Mouse (Mus musculus): Measurements from ENCODE around the gene Akirin1. TPM values are rescaled to one million over a fixed set of nuclear protein-coding genes. Genes with fewer than 3 reads are reported as not detected.

The Akirin1 gene
- 81.8 and 94.2 TPM in 2 replicates for polyA plus RNA-seq (2014; fragmentation: Nextera tagmentation; extraction: Ambion mirVana)

DNA sequence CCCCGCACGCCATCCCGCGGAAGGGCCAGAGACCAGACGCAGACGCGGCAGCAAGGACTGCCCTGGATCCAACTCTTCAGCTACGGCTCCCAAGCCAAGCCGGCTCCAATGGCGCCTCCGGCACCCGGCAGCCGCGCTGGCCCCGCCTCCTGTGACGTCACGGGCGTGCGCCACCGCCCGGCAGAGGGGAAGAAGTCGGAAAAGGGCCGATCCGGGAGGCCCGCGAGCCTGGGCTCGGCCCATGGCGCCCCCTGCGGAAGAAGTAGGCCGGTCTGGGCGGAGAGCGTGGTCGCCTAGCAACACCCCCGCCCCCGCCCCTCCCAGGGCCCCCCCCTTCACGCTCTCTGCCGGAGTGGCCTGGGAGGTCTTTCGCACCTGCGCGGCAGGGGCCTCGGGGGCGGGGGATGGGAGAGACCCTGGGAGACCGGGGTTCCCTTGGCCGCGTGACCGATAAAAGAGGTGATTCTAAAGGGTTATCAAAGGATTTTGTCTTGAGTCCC is at the start of gene Akirin1:
Gene Akirin1, minus strand, starts transcription at position 194 of the 500 bp plus-strand sequence.
- H3K4me1 ChIP-seq (ENCODE audit: control insufficient read depth, insufficient read depth, low read length): peaks cover 12% of the 10 kb centered on the region
- peak; percentile 99 for ATAC-seq (ENCODE audit: low read depth)
- WGBS: under 1% methylated on average over 29 of the region's 46 CpGs
- no peaks in the 10 kb centered on the region for H3K9me3 ChIP-seq (ENCODE audit: control insufficient read depth, low read length)
- peak within 1 kb of the TSS; percentile 93 for H3K9ac ChIP-seq (replicated peaks; ENCODE audit: low read depth, low read length)
- peak within 1 kb of the TSS; percentile 99 for H3K4me3 ChIP-seq (ENCODE audit: low read depth, low read length)
- H3K27ac ChIP-seq (ENCODE audit: low read depth, low read length): peak within 1 kb of the TSS; percentile 93
- no peaks in the 10 kb centered on the region for H3K27me3 ChIP-seq (ENCODE audit: control insufficient read depth, insufficient read depth, low read length)
- no peaks in the 10 kb centered on the region for H3K36me3 ChIP-seq (ENCODE audit: control insufficient read depth, insufficient read depth, low read length)
- peak within 1 kb of the TSS; percentile 78 for H3K4me2 ChIP-seq (ENCODE audit: low read depth, low read length)

DNA sequence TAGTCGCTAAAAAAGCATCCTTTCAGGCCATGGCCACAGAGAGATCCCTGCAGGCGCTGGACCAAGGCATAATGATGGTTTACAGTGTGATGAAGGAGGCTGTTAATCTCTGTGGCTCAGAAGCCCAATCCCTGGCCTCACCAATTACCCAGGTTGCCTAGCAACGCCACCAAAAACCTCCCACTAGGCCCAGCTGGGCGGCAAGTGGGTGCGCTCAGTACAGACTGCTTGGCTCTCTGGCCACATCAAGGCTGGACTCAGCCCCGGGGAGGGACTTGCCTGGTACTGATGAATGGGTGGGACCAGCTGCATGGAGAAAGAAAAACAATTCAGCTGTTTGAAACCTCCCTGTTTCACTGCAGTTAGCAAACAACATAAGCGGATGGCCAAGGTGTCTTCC is 47.7 kb upstream of the Akirin1 start:
- H3K4me1 ChIP-seq (ENCODE audit: control insufficient read depth, insufficient read depth, low read length): 0 out of 2 replicates have a peak, but pooled peaks cover 4% of the 10 kb centered on the region
- 14% methylated on average over 7 of the region's 7 CpGs for WGBS
- no peak overlapping the region for H3K4me3 ChIP-seq (ENCODE audit: low read depth, low read length)
- peak overlapping the region; percentile 44 for H3K27ac ChIP-seq (ENCODE audit: low read depth, low read length)
- H3K9me3 ChIP-seq (ENCODE audit: control insufficient read depth, low read length): no peaks in the 10 kb centered on the region
- peak; percentile 89 for ATAC-seq (ENCODE audit: low read depth)
- H3K36me3 ChIP-seq (ENCODE audit: control insufficient read depth, insufficient read depth, low read length): no peaks in the 10 kb centered on the region
- no peaks in the 10 kb centered on the region for H3K27me3 ChIP-seq (ENCODE audit: control insufficient read depth, insufficient read depth, low read length)
- no peak overlapping the region for H3K9ac ChIP-seq (replicated peaks; ENCODE audit: low read depth, low read length)
- no peak overlapping the region; the same call in 1 of the 2 replicates for H3K4me2 ChIP-seq (ENCODE audit: low read depth, low read length)

GRCm38 (mm10) chr4:123797403-123797802 is 47.3 kb upstream of the Akirin1 start:
- no peaks in the 10 kb centered on the region for H3K9me3 ChIP-seq (ENCODE audit: control insufficient read depth, low read length)
- H3K4me3 ChIP-seq (ENCODE audit: low read depth, low read length): no peak overlapping the region
- peak overlapping the region; percentile 44 for H3K27ac ChIP-seq (ENCODE audit: low read depth, low read length)
- H3K27me3 ChIP-seq (ENCODE audit: control insufficient read depth, insufficient read depth, low read length): no peaks in the 10 kb centered on the region
- H3K4me2 ChIP-seq (ENCODE audit: low read depth, low read length): no peak overlapping the region; the same call in 1 of the 2 replicates
- 61% methylated on average over 3 of the region's 3 CpGs for WGBS
- no peak overlapping the region for H3K9ac ChIP-seq (replicated peaks; ENCODE audit: low read depth, low read length)
- 0 out of 2 replicates have a peak, but pooled peaks cover 4% of the 10 kb centered on the region for H3K4me1 ChIP-seq (ENCODE audit: control insufficient read depth, insufficient read depth, low read length)
- no peaks in the 10 kb centered on the region for H3K36me3 ChIP-seq (ENCODE audit: control insufficient read depth, insufficient read depth, low read length)
- ATAC-seq (ENCODE audit: low read depth): no peak

- WGBS: 51% methylated on average over 2 of the region's 2 CpGs
- Histone ChIP-seq H3K27me3 (ENCODE audit: control insufficient read depth, insufficient read depth, low read length) (no peaks in the 10 kb centered on the region), H3K4me2 (ENCODE audit: low read depth, low read length) (no peak overlapping the region), H3K36me3 (ENCODE audit: control insufficient read depth, insufficient read depth, low read length) (no peaks in the 10 kb centered on the region), H3K4me3 (ENCODE audit: low read depth, low read length) (no peak overlapping the region), H3K9ac (replicated peaks; ENCODE audit: low read depth, low read length) (no peak overlapping the region), H3K27ac (ENCODE audit: low read depth, low read length) (no peak overlapping the region), H3K4me1 (ENCODE audit: control insufficient read depth, insufficient read depth, low read length) (0 out of 2 replicates have a peak, but pooled peaks cover 4% of the 10 kb centered on the region), H3K9me3 (ENCODE audit: control insufficient read depth, low read length) (no peaks in the 10 kb centered on the region)
- no peak for ATAC-seq (ENCODE audit: low read depth)
Measured at GRCm38 (mm10) chr4:123795057-123795456, 44.9 kb upstream of the Akirin1 start.

- no peaks in the 10 kb centered on the region for H3K36me3 ChIP-seq (ENCODE audit: control insufficient read depth, insufficient read depth, low read length)
- H3K4me1 ChIP-seq (ENCODE audit: control insufficient read depth, insufficient read depth, low read length): 0 out of 2 replicates have a peak, but pooled peaks cover 4% of the 10 kb centered on the region
- no peak overlapping the region for H3K4me2 ChIP-seq (ENCODE audit: low read depth, low read length)
- no peak overlapping the region for H3K9ac ChIP-seq (replicated peaks; ENCODE audit: low read depth, low read length)
- H3K27me3 ChIP-seq (ENCODE audit: control insufficient read depth, insufficient read depth, low read length): no peaks in the 10 kb centered on the region
- WGBS: 97% methylated on average over 6 of the region's 6 CpGs
- ATAC-seq (ENCODE audit: low read depth): no peak
- no peak overlapping the region for H3K4me3 ChIP-seq (ENCODE audit: low read depth, low read length)
- no peak overlapping the region for H3K27ac ChIP-seq (ENCODE audit: low read depth, low read length)
- no peaks in the 10 kb centered on the region for H3K9me3 ChIP-seq (ENCODE audit: control insufficient read depth, low read length)
Measured at GRCm38 (mm10) chr4:123793136-123793535, 43.0 kb upstream of the Akirin1 start.

DNA sequence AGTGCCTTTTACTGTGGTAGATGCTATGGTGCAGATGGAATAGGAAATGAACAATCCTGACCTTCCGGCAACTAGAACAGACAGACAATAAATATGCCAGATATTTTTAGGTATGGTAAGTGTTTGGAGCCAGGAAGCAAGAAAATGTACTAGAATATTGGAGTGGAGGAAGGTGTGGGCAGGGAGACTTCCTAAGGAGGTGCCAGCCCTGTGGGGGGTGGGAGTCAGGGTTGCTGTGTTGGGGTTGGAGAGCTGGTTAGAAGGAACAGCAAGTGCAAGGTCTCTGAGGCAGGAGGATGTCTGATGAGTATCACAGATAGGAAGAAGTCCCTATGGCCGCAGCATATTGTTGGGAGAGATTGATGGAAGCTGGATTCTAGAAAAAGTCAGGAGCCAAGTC is 42.5 kb upstream of the Akirin1 start:
- H3K9ac ChIP-seq (replicated peaks; ENCODE audit: low read depth, low read length): no peak overlapping the region
- H3K36me3 ChIP-seq (ENCODE audit: control insufficient read depth, insufficient read depth, low read length): no peaks in the 10 kb centered on the region
- no peaks in the 10 kb centered on the region for H3K9me3 ChIP-seq (ENCODE audit: control insufficient read depth, low read length)
- no peak overlapping the region for H3K27ac ChIP-seq (ENCODE audit: low read depth, low read length)
- no peak overlapping the region for H3K4me3 ChIP-seq (ENCODE audit: low read depth, low read length)
- no peak overlapping the region for H3K4me2 ChIP-seq (ENCODE audit: low read depth, low read length)
- 95% methylated on average over 2 of the region's 2 CpGs for WGBS
- H3K4me1 ChIP-seq (ENCODE audit: control insufficient read depth, insufficient read depth, low read length): no peaks in the 10 kb centered on the region
- no peak for ATAC-seq (ENCODE audit: low read depth)
- H3K27me3 ChIP-seq (ENCODE audit: control insufficient read depth, insufficient read depth, low read length): no peaks in the 10 kb centered on the region

DNA sequence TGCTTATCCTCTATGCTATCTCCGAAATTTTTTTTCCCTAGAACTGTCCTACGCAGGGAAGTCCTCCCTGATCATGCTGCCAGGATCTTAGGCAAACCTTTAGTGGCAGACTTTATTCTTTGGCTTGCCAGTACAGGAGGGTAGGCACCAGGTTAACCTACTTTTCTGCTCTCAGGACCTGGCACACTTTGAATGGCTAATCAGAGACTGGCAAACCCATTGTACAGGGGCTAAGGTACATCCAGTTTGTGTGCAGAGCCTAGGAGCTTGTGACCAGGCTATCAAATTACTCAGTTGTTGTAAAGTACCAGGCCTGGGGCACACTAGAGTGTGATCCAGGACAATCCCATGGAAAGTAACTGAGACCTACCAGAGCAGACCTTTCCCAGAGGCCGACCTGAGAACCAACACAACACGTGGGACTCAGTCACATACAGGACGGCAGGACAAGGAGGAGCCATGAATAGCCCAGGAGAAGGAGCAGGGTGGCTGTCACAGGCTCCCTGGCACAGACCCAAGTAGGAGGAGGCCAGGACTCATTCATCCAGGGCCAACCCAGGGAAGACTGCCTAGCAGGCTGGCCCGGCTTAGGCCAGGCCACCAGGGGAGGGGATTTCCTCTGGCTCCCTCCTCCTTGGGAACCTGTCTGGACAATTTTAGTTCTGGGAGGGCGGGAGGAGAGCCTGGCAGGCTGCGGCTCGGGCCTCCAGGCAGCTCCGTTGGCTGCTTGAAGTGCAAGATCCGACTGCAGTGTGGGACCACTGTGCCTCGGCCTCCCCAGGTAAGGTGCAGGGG is 37.2 kb upstream of the Akirin1 start, which contains the start of gene Rhbdl2:
Gene Rhbdl2, plus strand, starts transcription at position 684 of the 795 bp plus-strand sequence.
- Histone ChIP-seq H3K9ac (replicated peaks; ENCODE audit: low read depth, low read length) (no peak within 1 kb of the TSS), H3K4me2 (ENCODE audit: low read depth, low read length) (no peak within 1 kb of the TSS), H3K27me3 (ENCODE audit: control insufficient read depth, insufficient read depth, low read length) (no peaks in the 10 kb centered on the region), H3K4me3 (ENCODE audit: low read depth, low read length) (no peak within 1 kb of the TSS), H3K36me3 (ENCODE audit: control insufficient read depth, insufficient read depth, low read length) (no peaks in the 10 kb centered on the region), H3K4me1 (ENCODE audit: control insufficient read depth, insufficient read depth, low read length) (no peaks in the 10 kb centered on the region), H3K9me3 (ENCODE audit: control insufficient read depth, low read length) (no peaks in the 10 kb centered on the region), H3K27ac (ENCODE audit: low read depth, low read length) (no peak within 1 kb of the TSS)
- ATAC-seq (ENCODE audit: low read depth): peak; percentile 88; the same call in 1 of the 2 replicates
- 31% methylated on average over 12 of the region's 12 CpGs for WGBS

DNA sequence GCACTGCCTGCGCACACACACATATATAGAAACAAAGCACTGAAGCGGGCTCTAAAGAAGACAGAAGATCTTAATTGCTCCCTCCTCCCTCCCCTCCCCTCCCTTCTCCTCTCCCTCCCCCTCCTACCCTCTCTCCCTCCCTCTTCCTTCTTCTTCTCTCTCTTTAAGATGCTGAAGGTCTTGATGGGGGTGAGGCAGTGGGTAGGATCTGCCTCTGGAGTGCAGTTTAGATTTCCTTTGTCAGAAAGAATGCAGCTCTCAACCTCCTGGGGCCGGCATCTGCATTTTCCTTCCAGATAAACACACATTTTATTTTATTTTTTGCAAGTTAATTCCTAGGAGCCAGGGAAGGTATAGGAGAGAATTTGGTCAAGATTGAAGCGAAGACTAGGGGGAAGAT is 18.1 kb upstream of the Akirin1 start:
- Histone ChIP-seq H3K27ac (ENCODE audit: low read depth, low read length) (no peak overlapping the region), H3K36me3 (ENCODE audit: control insufficient read depth, insufficient read depth, low read length) (no peaks in the 10 kb centered on the region), H3K9me3 (ENCODE audit: control insufficient read depth, low read length) (no peaks in the 10 kb centered on the region), H3K27me3 (ENCODE audit: control insufficient read depth, insufficient read depth, low read length) (no peaks in the 10 kb centered on the region), H3K9ac (replicated peaks; ENCODE audit: low read depth, low read length) (no peak overlapping the region), H3K4me2 (ENCODE audit: low read depth, low read length) (no peak overlapping the region), H3K4me3 (ENCODE audit: low read depth, low read length) (no peak overlapping the region), H3K4me1 (ENCODE audit: control insufficient read depth, insufficient read depth, low read length) (no peaks in the 10 kb centered on the region)
- no peak for ATAC-seq (ENCODE audit: low read depth)
- 59% methylated on average over 4 of the region's 4 CpGs for WGBS

- Histone ChIP-seq H3K4me3 (ENCODE audit: low read depth, low read length) (no peak overlapping the region), H3K9me3 (ENCODE audit: control insufficient read depth, low read length) (no peaks in the 10 kb centered on the region), H3K4me1 (ENCODE audit: control insufficient read depth, insufficient read depth, low read length) (no peaks in the 10 kb centered on the region), H3K27ac (ENCODE audit: low read depth, low read length) (no peak overlapping the region), H3K9ac (replicated peaks; ENCODE audit: low read depth, low read length) (no peak overlapping the region), H3K4me2 (ENCODE audit: low read depth, low read length) (no peak overlapping the region), H3K36me3 (ENCODE audit: control insufficient read depth, insufficient read depth, low read length) (no peaks in the 10 kb centered on the region), H3K27me3 (ENCODE audit: control insufficient read depth, insufficient read depth, low read length) (no peaks in the 10 kb centered on the region)
- 75% methylated on average over 3 of the region's 3 CpGs for WGBS
- ATAC-seq (ENCODE audit: low read depth): no peak
Measured at GRCm38 (mm10) chr4:123767807-123768206, 17.7 kb upstream of the Akirin1 start.
